In genomic region chr17:64288000-64288399, GRCm38 (mm10) we compare ENCODE assay signal across 11 mouse cellular contexts. TPM values are rescaled to one million over a fixed set of nuclear protein-coding genes. Genes with fewer than 3 reads are reported as not detected.
DNase-seq lines count a peak whose midpoint lies in the region.
"Had no signal": no experiment of that assay in that cellular context is flagged by ENCODE, and none has a peak within 500 bp of the region (broad histone marks: within the 10 kb centered on the region; RNA-seq: fewer than 3 reads in every experiment).

No protein-coding gene starts in this region.

- peak; percentile 27 for DNase-seq in layer of hippocampus, adult 11-12 months (ENCODE audit: low spot score)
- DNase-seq in layer of hippocampus, postnatal 25 days (ENCODE audit: extremely low spot score in 1 of 2, low spot score in 1 of 2): no peak
- DNase-seq in right cerebral cortex, adult 2 months (ENCODE audit: low spot score in 2 of 2): peak; percentile 40 to 53
- no peak for DNase-seq in right cerebral cortex, postnatal 14 days
- peak; percentile 40 for DNase-seq in cerebellum, adult 8-10 months
- no peak for DNase-seq in kidney, postnatal 10 days
- DNase-seq in spleen, adult 18-20 months: no peak
- DNase-seq: adrenal gland, postnatal 14 days; liver; lung, adult 18-20 months; lung, postnatal 36 days had no signal

RNA-seq across cellular contexts. Expression of gene Pja2, which starts 43.7 kb away (rescaled TPM):
- total RNA-seq in layer of hippocampus, postnatal 25 days (2021): 100 to 1,000 TPM; 442 to 457 TPM

Comparison
In these comparisons a context has a peak if more than half of its experiments do, and no peak if none do; other contexts are left out.
1. DNase-seq: peak in layer of hippocampus, adult 11-12 months (single experiment), right cerebral cortex, adult 2 months (2 of 2) and cerebellum, adult 8-10 months (single experiment); none in layer of hippocampus, postnatal 25 days (0 of 2), right cerebral cortex, postnatal 14 days (single experiment), kidney, postnatal 10 days (single experiment) and spleen, adult 18-20 months (0 of 2).